Mouse (Mus musculus): Measurements from ENCODE around the gene Dbx1. TPM values are rescaled to one million over a fixed set of nuclear protein-coding genes. Genes with fewer than 3 reads are reported as not detected.

Gene Dbx1
- polyA plus RNA-seq, 1 experiment from 2014 or later, result 0.28 TPM

GRCm38 (mm10) chr7:49583176-49583575 is 53.5 kb downstream of the Dbx1 start:
- H3K9ac ChIP-seq, result no peak overlapping the region

GRCm38 (mm10) chr7:49582551-49582950 is 54.1 kb downstream of the Dbx1 start:
- no peak overlapping the region for H3K4me3 ChIP-seq
- WGBS, result 78% methylated on average over 7 of the region's 7 CpGs
- peaks cover 15% of the 10 kb centered on the region; the same call in 1 of the 2 replicates for H3K4me1 ChIP-seq
- H3K4me2 ChIP-seq, result no peak overlapping the region
- H3K27me3 ChIP-seq, result no peaks in the 10 kb centered on the region
- H3K27ac ChIP-seq, result no peak overlapping the region
- H3K36me3 ChIP-seq, result peaks cover 63% of the 10 kb centered on the region
- no peak for ATAC-seq (ENCODE audit: insufficient number of reproducible peaks, insufficient read depth, low FRiP score, low TSS enrichment, low read depth)
- no peaks in the 10 kb centered on the region for H3K9me3 ChIP-seq
- no peak overlapping the region for H3K9ac ChIP-seq

More at GRCm38 (mm10) chr7:49583176-49583575, 53.5 kb downstream of the Dbx1 start:
- peaks cover 64% of the 10 kb centered on the region for H3K36me3 ChIP-seq
- no peaks in the 10 kb centered on the region for H3K9me3 ChIP-seq
- H3K4me1 ChIP-seq, result peaks cover 15% of the 10 kb centered on the region; the same call in 1 of the 2 replicates
- H3K27me3 ChIP-seq, result no peaks in the 10 kb centered on the region
- H3K4me3 ChIP-seq, result no peak overlapping the region
- ATAC-seq (ENCODE audit: insufficient number of reproducible peaks, insufficient read depth, low FRiP score, low TSS enrichment, low read depth), result no peak
- H3K27ac ChIP-seq, result no peak overlapping the region
- no peak overlapping the region for H3K4me2 ChIP-seq
- WGBS, result 89% methylated on average over 6 of the region's 6 CpGs

GRCm38 (mm10) chr7:49581951-49582350 is 54.7 kb downstream of the Dbx1 start:
- ATAC-seq (ENCODE audit: insufficient number of reproducible peaks, insufficient read depth, low FRiP score, low TSS enrichment, low read depth), result no peak
- peaks cover 65% of the 10 kb centered on the region for H3K36me3 ChIP-seq
- no peak overlapping the region for H3K4me3 ChIP-seq
- H3K4me2 ChIP-seq, result no peak overlapping the region
- H3K9ac ChIP-seq, result no peak overlapping the region
- no peaks in the 10 kb centered on the region for H3K27me3 ChIP-seq
- H3K27ac ChIP-seq, result no peak overlapping the region
- 84% methylated on average over 2 of the region's 2 CpGs for WGBS
- no peaks in the 10 kb centered on the region for H3K9me3 ChIP-seq
- H3K4me1 ChIP-seq, result peaks cover 15% of the 10 kb centered on the region; the same call in 1 of the 2 replicates

Other genes starting within 250 kb of the Dbx1 start
- 9.7 and 10.0 TPM in 2 replicates for gene Htatip2, start 122.3 kb upstream of the Dbx1 start, polyA plus RNA-seq (2015; fragmentation: Nextera tagmentation; extraction: Ambion mirVana)
- gene Prmt3, start 141.5 kb upstream of the Dbx1 start, polyA plus RNA-seq (2015; fragmentation: Nextera tagmentation; extraction: Ambion mirVana), result 53.0 TPM in 2 replicates

All from embryonic facial prominence, embryonic 13.5 days (tissue).